Mouse (Mus musculus): ENCODE results near the gene Gm17720.
A peak's percentile ranks its signal among the peaks of the same experiment; 100 is the strongest.
"Not testable (repeated sequence)": the region's sequence is repeated elsewhere in the genome, so short reads cannot be mapped to it uniquely, and the experiment has no call there.

The Gm17720 gene

DNA sequence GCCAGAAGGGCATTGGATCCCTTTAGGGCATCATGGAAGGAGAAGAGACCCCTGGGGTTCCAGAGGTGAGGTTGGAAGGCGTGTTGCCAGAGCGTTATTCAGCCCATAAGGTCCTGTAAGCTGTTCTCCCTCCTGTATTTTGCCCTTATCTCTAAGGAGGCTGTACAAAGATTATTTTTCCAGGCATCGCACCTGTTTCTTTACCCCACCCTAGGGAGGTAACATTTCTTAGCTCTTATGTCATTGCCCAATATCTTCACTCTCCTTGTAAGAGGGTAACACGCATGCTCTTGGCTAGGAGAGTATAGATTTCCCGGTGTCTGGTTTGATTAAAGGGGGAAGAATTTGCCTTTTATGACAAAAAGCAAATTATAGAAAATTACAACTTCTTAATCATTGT, 62.9 kb downstream of the Gm17720 start, which contains the start of gene Chst4:
Gene Chst4 (minus strand): TSS at position 82 of the 400 bp plus-strand sequence.
- no peak for DNase-seq (ENCODE audit: low spot score in 2 of 2)

DNA sequence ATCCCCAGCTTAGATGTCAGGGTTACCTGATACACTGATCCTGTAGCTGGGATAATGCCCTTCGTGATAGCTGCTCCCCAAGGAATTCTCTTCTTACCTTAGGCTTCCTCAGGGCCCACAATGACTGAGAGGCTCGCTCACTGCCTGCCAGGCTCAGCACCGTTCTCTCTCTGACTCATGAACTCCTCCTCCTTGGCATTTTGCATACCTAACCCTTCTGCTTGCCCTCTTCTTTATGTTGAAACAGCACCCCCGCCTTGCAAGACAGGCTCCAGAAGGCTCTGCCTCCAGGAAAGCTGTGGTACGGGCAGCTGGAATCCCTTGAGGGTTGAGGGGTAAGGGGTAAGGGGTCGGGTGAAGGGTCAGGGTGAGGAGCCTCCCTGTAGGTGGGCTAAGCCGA, 63.3 kb downstream of the Gm17720 start:
- no peak for DNase-seq (ENCODE audit: low spot score in 2 of 2)

DNA sequence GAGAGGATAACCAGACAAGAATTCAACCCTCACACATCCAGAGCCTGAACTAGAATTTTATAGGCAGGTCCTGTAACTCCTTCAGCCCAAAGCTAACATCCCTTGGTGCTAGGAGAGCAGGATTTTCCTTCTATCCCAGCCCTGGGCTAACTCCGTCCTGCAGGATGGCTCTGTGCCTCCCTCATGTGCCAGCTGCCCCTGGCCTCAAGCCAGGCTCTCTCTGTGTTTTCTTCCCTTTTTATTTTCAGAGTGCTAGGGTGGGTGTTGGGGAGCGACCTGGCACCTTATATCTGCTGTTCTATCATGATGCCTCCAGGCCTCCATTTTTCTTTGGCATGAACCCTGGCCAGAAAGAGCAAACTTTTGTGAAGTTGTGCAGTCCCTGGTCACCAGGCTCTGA, 66.4 kb downstream of the Gm17720 start:
- peak; percentile 36 to 42 for DNase-seq (ENCODE audit: low spot score in 2 of 2)

DNA sequence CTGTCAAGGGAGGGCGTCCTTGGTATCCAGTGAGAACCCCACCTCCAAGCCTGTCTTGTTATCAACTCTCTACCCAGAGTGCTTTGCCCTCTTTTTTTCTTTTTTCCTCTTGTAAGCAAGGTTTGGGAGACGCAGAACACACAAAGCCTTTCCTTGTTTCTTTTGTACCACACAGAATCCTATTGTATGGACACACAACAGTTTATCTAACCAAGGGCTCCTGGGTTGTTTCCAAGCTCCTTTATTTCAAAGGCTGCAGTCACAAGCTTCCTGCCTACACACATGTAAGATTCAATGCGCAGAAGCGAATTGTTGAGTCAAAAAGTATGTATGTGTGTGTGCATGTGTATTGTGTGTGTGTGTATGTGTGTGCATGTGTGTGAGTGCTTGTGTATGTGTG, 68.2 kb downstream of the Gm17720 start:
- DNase-seq (ENCODE audit: low spot score in 2 of 2): no peak

DNA sequence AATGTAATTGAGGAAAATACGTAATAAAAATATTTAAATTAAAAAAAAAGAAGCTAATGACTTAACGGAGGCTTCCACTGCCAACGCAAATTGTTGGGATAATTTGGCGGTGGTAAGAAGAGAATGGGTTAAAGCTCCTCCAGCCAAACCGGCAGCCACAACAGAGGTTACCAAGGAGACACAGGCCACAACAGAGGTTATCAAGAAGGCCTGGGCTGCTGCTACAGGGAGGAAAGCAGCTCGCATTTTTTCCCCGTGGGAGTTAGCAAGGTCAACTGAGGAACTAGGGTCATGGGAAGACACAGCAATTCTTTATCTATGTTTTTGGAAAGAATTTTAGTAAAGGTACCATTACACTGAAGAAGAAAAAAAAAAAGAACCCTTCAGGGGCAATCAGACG, 68.8 kb downstream of the Gm17720 start:
- DNase-seq (ENCODE audit: low spot score in 2 of 2): not testable (repeated sequence)

Data from right cerebral cortex, postnatal 10 days (tissue).